Mouse (Mus musculus) liver, embryonic 16.5 days (tissue): ENCODE data around the gene Zfp444. TPM values are rescaled to one million over a fixed set of nuclear protein-coding genes. Genes with fewer than 3 reads are reported as not detected.
"Not testable (repeated sequence)": the region's sequence is repeated elsewhere in the genome, so short reads cannot be mapped to it uniquely, and the experiment has no call there.

Experiments
- ATAC-seq: fragments of 200-750 bp; cut with Nextera tagmentation; 2 replicates; pipeline ENCODE4 v1.8.0; 2017; ENCODE audit warnings: low read depth, mild to moderate bottlenecking, moderate number of reproducible peaks, moderate library complexity
- H3K27ac ChIP-seq: fragments of 300-500 bp; sonication (generic); 2 replicates; pipeline ENCODE4 v1.5.1; 2014; ENCODE audit warnings: mild to moderate bottlenecking, low read length
- H3K27me3 ChIP-seq: fragments of 300-500 bp; sonication (generic); 2 replicates; pipeline ENCODE4 v1.6.1; 2014; ENCODE audit warnings: low read depth, low read length, mixed read lengths; ENCODE audit not compliant: control insufficient read depth, insufficient read depth
- H3K36me3 ChIP-seq: fragments of 300-500 bp; sonication (generic); 2 replicates; pipeline ENCODE4 v1.6.1; 2014; ENCODE audit warnings: mild to moderate bottlenecking; ENCODE audit not compliant: control insufficient read depth, insufficient read depth
- H3K4me1 ChIP-seq: fragments of 300-500 bp; sonication (generic); 2 replicates; pipeline ENCODE4 v1.6.1; 2014; ENCODE audit warnings: low read depth, low read length, mixed read lengths; ENCODE audit not compliant: control insufficient read depth
- H3K4me2 ChIP-seq: fragments of 300-500 bp; sonication (generic); 2 replicates; pipeline ENCODE4 v1.6.1; 2014; ENCODE audit warnings: low read depth, low read length, mixed read lengths
- H3K4me3 ChIP-seq: fragments of 300-500 bp; sonication (generic); 2 replicates; pipeline ENCODE4 v1.5.1; 2014; ENCODE audit warnings: low read depth, mild to moderate bottlenecking, low read length
- H3K9ac ChIP-seq: fragments of 300-500 bp; sonication (generic); 2 replicates; pipeline ENCODE4 v1.6.1; 2014; ENCODE audit warnings: low read depth, low read length
- H3K9me3 ChIP-seq: fragments of 300-500 bp; sonication (generic); replicated peaks from 2 replicates; pipeline ENCODE4 v1.6.1; 2016; ENCODE audit warnings: low read length; ENCODE audit not compliant: control insufficient read depth
- WGBS: fragments of 180-500 bp; shearing (Covaris S2); extraction: QIAGEN DNeasy Blood & Tissue Kit; methylation state at CpG from one replicate; pipeline ENCODE4 v1.1.7; 2014; ENCODE audit not compliant: insufficient replicate concordance; 5-methylcytosine and 5-hydroxymethylcytosine counted together
- polyA plus RNA-seq: library from polyadenylated mRNA; unstranded; fragments of >200 nt; fragmentation: Nextera tagmentation; extraction: Ambion mirVana; gene quantifications from 2 replicates; pipeline ENCODE4 v1.2.1, GENCODE M21; 2015

Gene Zfp444
- polyA plus RNA-seq, 1 experiment from 2014 or later = 16.1 TPM

DNA sequence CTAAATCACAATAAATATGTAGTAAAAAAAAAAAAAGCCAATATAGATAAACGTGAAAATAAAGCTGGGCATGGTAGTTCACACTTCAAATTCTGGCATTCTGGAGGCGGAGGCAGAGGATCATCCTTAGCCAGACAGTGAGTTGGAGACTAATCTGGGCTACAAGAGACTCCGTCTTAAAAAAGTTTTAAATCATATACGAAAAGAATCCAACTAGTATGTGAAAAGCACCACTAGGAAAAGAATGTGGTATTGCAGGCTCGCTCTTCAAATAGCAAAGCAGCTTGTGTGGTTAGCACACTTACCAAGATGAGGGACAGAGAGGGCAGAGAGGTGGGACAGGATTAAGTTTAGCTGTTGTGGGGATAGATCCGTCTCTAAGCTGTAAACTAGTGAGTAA lies 1.2 kb upstream of the Zfp444 start:
- Histone ChIP-seq H3K9ac (peak overlapping the region; percentile 63; the same call in 1 of the 2 replicates), H3K4me1 (peaks cover 19% of the 10 kb centered on the region), H3K9me3 (no peaks in the 10 kb centered on the region), H3K36me3 (no peaks in the 10 kb centered on the region), H3K4me2 (peak overlapping the region; percentile 95), H3K4me3 (peak overlapping the region; percentile 65), H3K27me3 (no peaks in the 10 kb centered on the region), H3K27ac (peak overlapping the region; percentile 76)
- ATAC-seq = no peak
- WGBS = 43% methylated on average over 6 of the region's 6 CpGs

GRCm38 (mm10) chr7:6171444-6172005 lies 501 bp upstream of the Zfp444 start:
- Histone ChIP-seq H3K4me2 (peak overlapping the region; percentile 95), H3K27ac (peak overlapping the region; percentile 76), H3K4me3 (peak overlapping the region; percentile 65), H3K36me3 (no peaks in the 10 kb centered on the region), H3K9me3 (no peaks in the 10 kb centered on the region), H3K27me3 (no peaks in the 10 kb centered on the region), H3K9ac (peak overlapping the region; percentile 63), H3K4me1 (peaks cover 19% of the 10 kb centered on the region)
- ATAC-seq = 0 out of 2 replicates have a peak, but pooled peaks have one; percentile 19
- under 1% methylated on average over 24 of the region's 24 CpGs for WGBS

DNA sequence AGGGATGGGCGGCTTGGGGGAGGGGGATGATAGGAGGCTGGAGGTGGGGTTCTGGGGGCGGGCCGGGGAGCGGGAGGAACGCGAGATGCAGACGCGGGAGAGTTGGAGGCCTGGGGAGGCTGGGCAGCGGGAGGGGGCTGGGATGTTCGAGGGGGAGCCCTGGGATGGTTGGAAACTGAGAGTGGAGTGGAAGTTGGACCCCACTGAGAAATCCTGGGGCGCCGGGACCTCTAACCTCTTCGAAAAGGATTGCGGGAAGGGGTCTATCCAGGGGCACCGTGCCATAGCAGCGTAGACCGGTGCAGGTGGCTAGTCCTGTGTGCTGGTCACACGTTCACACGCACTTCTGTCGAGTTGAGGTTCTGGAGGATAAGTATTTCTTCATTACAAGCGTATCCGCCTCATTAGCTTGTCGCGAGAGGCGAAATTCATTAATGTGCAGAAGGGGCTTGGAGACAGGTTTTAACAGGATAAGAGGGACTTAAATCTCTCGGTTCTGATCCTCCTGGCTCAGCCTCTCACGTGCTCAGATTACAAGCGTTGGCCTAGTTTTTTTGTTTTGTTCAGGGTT lies 733 bp downstream of the Zfp444 start:
- Histone ChIP-seq H3K27me3 (no peaks in the 10 kb centered on the region), H3K9ac (peak overlapping the region; percentile 66), H3K27ac (peak overlapping the region; percentile 72), H3K9me3 (no peaks in the 10 kb centered on the region), H3K4me3 (peak overlapping the region; percentile 65), H3K4me2 (peak overlapping the region; percentile 95), H3K4me1 (peaks cover 19% of the 10 kb centered on the region), H3K36me3 (no peaks in the 10 kb centered on the region)
- ATAC-seq = no peak; the same call in none of the 2 replicates
- 2% methylated on average over 28 of the region's 28 CpGs for WGBS

DNA sequence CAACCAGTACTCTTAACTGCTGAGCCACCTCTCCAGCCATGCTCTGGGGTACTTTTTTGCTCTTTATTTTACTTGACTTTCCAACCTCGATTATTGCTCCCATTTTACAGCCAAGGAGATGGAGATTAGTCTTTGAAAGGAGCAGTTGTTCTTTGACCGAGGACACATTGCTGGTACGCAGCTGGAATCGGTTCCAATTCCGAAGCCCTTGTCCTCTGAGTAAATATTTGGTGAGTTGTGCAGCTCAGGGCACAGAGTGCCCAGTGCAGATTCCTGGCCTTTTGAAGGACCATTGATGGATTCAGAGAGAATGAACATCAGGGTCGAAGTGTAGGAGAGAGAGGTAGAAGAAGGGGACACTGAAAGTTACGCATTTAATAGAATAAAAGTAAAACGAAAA lies 1.8 kb downstream of the Zfp444 start:
- Histone ChIP-seq H3K36me3 (no peaks in the 10 kb centered on the region), H3K27me3 (no peaks in the 10 kb centered on the region), H3K9me3 (no peaks in the 10 kb centered on the region), H3K4me2 (peak overlapping the region; percentile 95; the same call in 1 of the 2 replicates), H3K27ac (peak overlapping the region; percentile 38; the same call in 1 of the 2 replicates), H3K4me1 (peaks cover 19% of the 10 kb centered on the region), H3K4me3 (no peak overlapping the region), H3K9ac (no peak overlapping the region)
- 69% methylated on average over 8 of the region's 8 CpGs for WGBS
- no peak for ATAC-seq

DNA sequence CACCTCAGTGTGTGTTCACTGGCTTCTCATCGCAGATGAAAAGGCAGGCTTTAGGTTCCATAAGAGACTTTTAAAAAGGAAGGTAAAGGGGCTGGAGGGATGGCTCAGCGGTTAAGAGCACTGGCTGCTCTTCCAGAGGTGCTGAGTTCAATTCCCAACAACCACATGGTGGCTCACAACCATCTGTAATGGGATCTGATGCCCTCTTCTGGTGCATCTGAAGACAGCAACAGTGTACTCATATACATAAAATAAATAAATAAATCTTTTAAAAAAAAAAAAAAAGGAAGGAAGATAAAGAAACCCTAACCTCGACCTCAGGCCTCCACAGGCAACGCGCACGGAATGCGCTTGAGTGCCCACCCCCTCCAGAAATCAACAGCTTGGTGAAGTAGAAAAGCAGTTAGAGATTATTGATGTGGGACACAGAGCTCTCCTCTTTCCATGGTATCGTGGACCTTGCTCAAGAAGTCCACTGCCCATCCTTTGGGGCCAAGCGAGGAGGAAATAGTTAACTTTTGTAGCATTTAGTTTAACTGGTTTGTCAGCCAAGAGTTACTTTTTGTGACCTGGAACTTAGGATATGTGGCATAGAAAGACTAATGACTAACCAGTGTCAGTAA lies 2.5 kb downstream of the Zfp444 start:
- not testable (repeated sequence) for ATAC-seq, H3K4me3 ChIP-seq, H3K9me3 ChIP-seq, H3K36me3 ChIP-seq, H3K9ac ChIP-seq, H3K27me3 ChIP-seq
- WGBS = 27% methylated on average over 9 of the region's 9 CpGs
- H3K4me2 ChIP-seq = peak overlapping the region; percentile 19
- H3K27ac ChIP-seq = peak overlapping the region; percentile 52
- H3K4me1 ChIP-seq = peaks cover 19% of the 10 kb centered on the region

- no peak overlapping the region for H3K4me2 ChIP-seq
- peaks cover 11% of the 10 kb centered on the region for H3K4me1 ChIP-seq
- no peaks in the 10 kb centered on the region for H3K27me3 ChIP-seq
- no peaks in the 10 kb centered on the region for H3K9me3 ChIP-seq
- no peak for ATAC-seq
- no peaks in the 10 kb centered on the region for H3K36me3 ChIP-seq
- H3K9ac ChIP-seq = no peak overlapping the region
- no peak overlapping the region for H3K4me3 ChIP-seq
- H3K27ac ChIP-seq = no peak overlapping the region
These were observed 7.0 kb downstream of the Zfp444 start for GRCm38 (mm10) chr7:6179013-6179412.

GRCm38 (mm10) chr7:6182882-6183281 lies 10.9 kb downstream of the Zfp444 start:
- Histone ChIP-seq H3K9ac (no peak overlapping the region), H3K27me3 (no peaks in the 10 kb centered on the region), H3K36me3 (no peaks in the 10 kb centered on the region), H3K4me2 (no peak overlapping the region), H3K4me1 (no peaks in the 10 kb centered on the region), H3K4me3 (no peak overlapping the region), H3K27ac (no peak overlapping the region), H3K9me3 (no peaks in the 10 kb centered on the region)
- 0 out of 2 replicates have a peak, but pooled peaks have one; percentile 31 for ATAC-seq

- 90% methylated on average over 19 of the region's 19 CpGs for WGBS
- H3K4me3 ChIP-seq = no peak overlapping the region
- H3K36me3 ChIP-seq = no peaks in the 10 kb centered on the region
- no peak overlapping the region for H3K27ac ChIP-seq
- no peaks in the 10 kb centered on the region for H3K4me1 ChIP-seq
- no peak overlapping the region for H3K9ac ChIP-seq
- no peak for ATAC-seq
- no peak overlapping the region for H3K4me2 ChIP-seq
- H3K9me3 ChIP-seq = no peaks in the 10 kb centered on the region
- no peaks in the 10 kb centered on the region for H3K27me3 ChIP-seq
These were observed 11.8 kb downstream of the Zfp444 start for GRCm38 (mm10) chr7:6183802-6184201.

DNA sequence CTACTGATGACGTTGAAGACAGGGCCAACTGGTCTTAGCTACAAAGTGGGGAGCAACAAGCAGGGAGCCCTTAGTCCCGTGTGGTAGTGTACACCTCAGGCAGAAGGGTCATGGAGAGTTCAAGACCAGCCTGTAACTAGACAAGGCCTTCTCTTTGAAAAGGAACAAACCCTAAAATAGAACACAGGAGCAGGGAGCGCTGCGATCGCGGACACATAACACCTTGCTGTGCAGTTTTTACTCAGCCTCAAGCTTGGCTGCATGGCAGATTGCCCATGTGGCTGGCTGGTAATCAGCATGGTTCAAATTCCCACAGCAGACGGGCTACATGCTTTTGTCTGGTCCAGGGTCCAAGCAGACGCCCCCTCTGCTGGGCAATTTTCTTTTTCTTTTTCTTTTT lies 12.5 kb downstream of the Zfp444 start:
- H3K4me1 ChIP-seq = no peaks in the 10 kb centered on the region
- 69% methylated on average over 8 of the region's 8 CpGs for WGBS
- no peak overlapping the region for H3K4me3 ChIP-seq
- H3K4me2 ChIP-seq = no peak overlapping the region
- no peak for ATAC-seq
- no peaks in the 10 kb centered on the region for H3K36me3 ChIP-seq
- H3K9ac ChIP-seq = no peak overlapping the region
- no peaks in the 10 kb centered on the region for H3K9me3 ChIP-seq
- H3K27ac ChIP-seq = no peak overlapping the region
- no peaks in the 10 kb centered on the region for H3K27me3 ChIP-seq
